Mouse (Mus musculus): ENCODE data around the gene Tub.

- TF ChIP-seq USF1 (IDR thresholded peaks at IDR 0.05; ENCODE audit: low read depth) (no peak), CTCF (IDR thresholded peaks at IDR 0.05; ENCODE audit: control insufficient read depth, insufficient read depth, insufficient read length) (no peak), MAX (IDR thresholded peaks at IDR 0.05) (no peak), MYOD1 (IDR thresholded peaks at IDR 0.05; ENCODE audit: control insufficient read depth, insufficient read length, low read depth) (no peak), MYOG (IDR thresholded peaks at IDR 0.05; ENCODE audit: control insufficient read depth, extremely low read depth, insufficient read length) (no peak), CEBPB (IDR thresholded peaks at IDR 0.05; ENCODE audit: low read depth) (no peak), FOSL1 (IDR thresholded peaks at IDR 0.05; ENCODE audit: insufficient read depth, low read length, poor library complexity, severe bottlenecking) (no peak)
Measured at GRCm38 (mm10) chr7:109029961-109030465, 79.9 kb downstream of the Tub start.

Measured in C2C12 (cell line).